Mouse (Mus musculus): ENCODE data around the gene Jmjd6. TPM values are rescaled to one million over a fixed set of nuclear protein-coding genes. Genes with fewer than 3 reads are reported as not detected.
A peak's percentile ranks its signal among the peaks of the same experiment; 100 is the strongest.

Jmjd6 gene
- total and polyA plus RNA-seq, 3 experiments: 175 to 192 TPM; not detected in 1

DNA sequence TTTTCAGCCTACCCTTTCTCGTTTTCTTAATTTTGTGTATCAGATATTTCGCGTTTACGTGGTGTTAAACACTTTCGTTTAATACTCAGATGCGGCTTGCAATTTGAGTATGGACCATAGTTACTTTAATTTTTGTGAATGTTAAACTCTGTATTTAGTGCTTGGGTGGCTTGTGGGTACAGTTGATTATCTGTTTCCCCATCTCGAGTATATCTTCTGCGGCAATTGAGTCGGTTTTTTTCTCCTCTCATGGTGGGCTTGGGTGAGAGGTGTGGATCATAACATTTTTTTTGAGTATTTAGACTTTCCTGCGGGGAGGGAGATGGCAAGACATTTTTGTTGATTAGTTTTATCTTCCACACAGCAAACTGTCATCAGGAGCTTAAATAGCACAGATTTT, 11.0 kb upstream of the Jmjd6 start:
- H3K36me3 ChIP-seq (ENCODE audit: control insufficient read depth in 1 of 2, insufficient read depth in 2 of 2, low read length in 2 of 2): peaks cover 21 to 29% of the 10 kb centered on the region in 2 experiments
- DNase-seq (ENCODE audit: low read depth, low spot score): peak; percentile 69

DNA sequence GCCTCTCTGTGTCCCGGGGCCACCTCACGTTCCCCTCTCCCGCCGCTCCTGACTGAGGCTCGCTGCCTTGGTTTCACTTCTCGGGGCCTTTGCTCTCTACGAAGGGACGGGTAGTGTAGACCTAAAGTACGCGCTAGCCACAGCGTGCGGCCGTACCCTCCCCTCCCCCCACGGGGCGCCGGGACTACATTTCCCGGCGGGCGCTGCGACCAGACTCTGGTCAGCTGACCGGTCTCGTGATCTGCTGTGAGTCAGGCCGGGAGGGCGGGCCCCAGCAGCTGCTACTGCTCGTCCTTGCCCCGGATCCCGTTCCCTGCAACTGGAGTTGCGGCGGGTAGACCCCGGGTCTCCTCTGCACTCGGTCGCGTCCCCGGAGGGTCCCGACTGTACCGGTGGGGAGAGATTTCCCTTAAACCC, 10.3 kb upstream of the Jmjd6 start:
- Histone ChIP-seq H3K9me3 (replicated peaks; ENCODE audit: insufficient read depth, low read length) (no peaks in the 10 kb centered on the region), H3K27me3 (ENCODE audit: control insufficient read depth in 1 of 2, insufficient read depth in 2 of 2, low read length in 2 of 2) (no peaks in the 10 kb centered on the region), H3K79me2 (ENCODE audit: control insufficient read depth, insufficient read depth, low read length, poor library complexity) (peaks cover 47% of the 10 kb centered on the region), H3K9ac (ENCODE audit: control insufficient read depth, low read depth, low read length, poor library complexity, severe bottlenecking) (peak overlapping the region; percentile 98), H3K27ac (ENCODE audit: control insufficient read depth, low read depth, low read length) (peak overlapping the region; percentile 100), H3K4me3 (ENCODE audit: control insufficient read depth in 1 of 2, insufficient read depth in 1 of 2, low read depth in 2 of 2, low read length in 2 of 2) (peak overlapping the region; percentile 69 to 82), H3K4me1 (ENCODE audit: control insufficient read depth in 1 of 2, insufficient read depth in 2 of 2, low read length in 2 of 2) (peaks cover 6 to 12% of the 10 kb centered on the region in 2 experiments), H3K36me3 (ENCODE audit: control insufficient read depth in 1 of 2, insufficient read depth in 2 of 2, low read length in 2 of 2) (peaks cover 21 to 33% of the 10 kb centered on the region in 2 experiments)
- DNase-seq (ENCODE audit: low read depth, low spot score): peak; percentile 98
- TF ChIP-seq KAT2A (conservative IDR thresholded peaks at IDR 0.05; ENCODE audit: low read depth, low read length) (peak; percentile 87; the same call in 1 of the 2 replicates), CHD1 (IDR thresholded peaks at IDR 0.05; ENCODE audit: low read depth, low read length) (no peak), SMC3 (IDR thresholded peaks at IDR 0.05; ENCODE audit: low read depth, low read length) (no peak), RCOR1 (IDR thresholded peaks at IDR 0.05; ENCODE audit: low read depth, low read length) (no peak), HCFC1 (IDR thresholded peaks at IDR 0.05; ENCODE audit: low read depth, low read length) (peak; percentile 96), ETS1 (IDR thresholded peaks at IDR 0.05; ENCODE audit: low read depth, low read length) (peak; percentile 85), POLR2AphosphoS2 (IDR thresholded peaks at IDR 0.05; ENCODE audit: low read length) (no peak), USF2 (IDR thresholded peaks at IDR 0.05; ENCODE audit: borderline replicate concordance in 1 of 2, insufficient read depth in 1 of 2, low read depth in 1 of 2, low read length in 2 of 2) (peak; percentile 96 to 99), POLR2A (IDR thresholded peaks at IDR 0.05; ENCODE audit: control insufficient read depth in 1 of 2, insufficient read depth in 1 of 2, low read depth in 1 of 2, low read length in 2 of 2, poor library complexity in 1 of 2) (peak; percentile 70 to 74), GATA1 (IDR thresholded peaks at IDR 0.05; ENCODE audit: low read depth, low read length) (no peak), TCF12 (IDR thresholded peaks at IDR 0.05; ENCODE audit: low read depth, low read length) (peak; percentile 61), EP300 (IDR thresholded peaks at IDR 0.05; ENCODE audit: low read depth in 1 of 2, low read length in 2 of 2) (peak in 1 of 2 experiments; percentile 13; a peak in 1 of 4 replicates), ZMIZ1 (IDR thresholded peaks at IDR 0.05; ENCODE audit: low read depth, low read length) (0 out of 2 replicates have a peak, but pooled peaks have one; percentile 43), MYB (IDR thresholded peaks at IDR 0.05; ENCODE audit: low read depth, low read length) (0 out of 2 replicates have a peak, but pooled peaks have one; percentile 37), SIN3A (IDR thresholded peaks at IDR 0.05; ENCODE audit: low read length) (peak; percentile 99), RAD21 (IDR thresholded peaks at IDR 0.05; ENCODE audit: low read depth, low read length) (no peak), MAX (IDR thresholded peaks at IDR 0.05; ENCODE audit: low read length) (peak; percentile 90), CTCF (IDR thresholded peaks at IDR 0.05 in 2 of 3, conservative IDR thresholded peaks at IDR 0.05 in 1 of 3; ENCODE audit: control insufficient read depth in 1 of 3, insufficient read depth in 1 of 3, low read depth in 2 of 3, low read length in 3 of 3, poor library complexity in 1 of 3, severe bottlenecking in 1 of 3) (no peak), MXI1 (IDR thresholded peaks at IDR 0.05; ENCODE audit: low read depth, low read length) (peak; percentile 91), MAFK (IDR thresholded peaks at IDR 0.05; ENCODE audit: borderline replicate concordance, low read depth, low read length) (no peak), BHLHE40 (IDR thresholded peaks at IDR 0.05; ENCODE audit: borderline replicate concordance, low read depth, low read length) (peak; percentile 87), TAL1 (IDR thresholded peaks at IDR 0.05; ENCODE audit: low read length) (no peak), USF1 (IDR thresholded peaks at IDR 0.05; ENCODE audit: low read depth, low read length) (peak; percentile 99), ELF1 (IDR thresholded peaks at IDR 0.05; ENCODE audit: low read depth, low read length) (peak; percentile 38; the same call in 1 of the 2 replicates), MEF2A (IDR thresholded peaks at IDR 0.05; ENCODE audit: extremely low read depth, insufficient replicate concordance, low read depth, low read length, poor library complexity, severe bottlenecking) (no peak), GABPA (IDR thresholded peaks at IDR 0.05; ENCODE audit: low read depth, low read length) (no peak), NRF1 (IDR thresholded peaks at IDR 0.05; ENCODE audit: insufficient read depth, low read depth, low read length, poor library complexity, severe bottlenecking) (0 out of 2 replicates have a peak, but pooled peaks have one; percentile 43)

More for the DNA sequence above, 11.0 kb upstream of the Jmjd6 start:
- peak; percentile 30; the same call in 1 of the 2 replicates for TF ChIP-seq HCFC1 (IDR thresholded peaks at IDR 0.05; ENCODE audit: low read depth, low read length)
- TF ChIP-seq ZNF384 (IDR thresholded peaks at IDR 0.05; ENCODE audit: low read depth, low read length): peak; percentile 71
- peak; percentile 6; the same call in 1 of the 2 replicates for TF ChIP-seq CHD1 (IDR thresholded peaks at IDR 0.05; ENCODE audit: low read depth, low read length)
- no peak for TF ChIP-seq CHD2 (IDR thresholded peaks at IDR 0.05; ENCODE audit: low read length)
- peak; percentile 76 for TF ChIP-seq GATA1 (IDR thresholded peaks at IDR 0.05; ENCODE audit: low read depth, low read length)
- TF ChIP-seq MYB (IDR thresholded peaks at IDR 0.05; ENCODE audit: low read depth, low read length): 0 out of 2 replicates have a peak, but pooled peaks have one; percentile 44
- no peak for TF ChIP-seq NELFE (IDR thresholded peaks at IDR 0.05; ENCODE audit: low read depth, low read length)
- peak; percentile 24; the same call in 1 of the 2 replicates for TF ChIP-seq ETS1 (IDR thresholded peaks at IDR 0.05; ENCODE audit: low read depth, low read length)
- TF ChIP-seq ELF1 (IDR thresholded peaks at IDR 0.05; ENCODE audit: low read depth, low read length): no peak
- TF ChIP-seq ZKSCAN1 (IDR thresholded peaks at IDR 0.05; ENCODE audit: low read depth, low read length): no peak
- TF ChIP-seq EP300 (IDR thresholded peaks at IDR 0.05; ENCODE audit: low read depth in 1 of 2, low read length in 2 of 2): peak in 1 of 2 experiments; percentile 61; a peak in 2 of 4 replicates
- H3K9ac ChIP-seq (ENCODE audit: control insufficient read depth, low read depth, low read length, poor library complexity, severe bottlenecking): peak overlapping the region; percentile 98
- peak overlapping the region; percentile 100 for H3K27ac ChIP-seq (ENCODE audit: control insufficient read depth, low read depth, low read length)
- H3K4me3 ChIP-seq (ENCODE audit: control insufficient read depth in 1 of 2, insufficient read depth in 1 of 2, low read depth in 2 of 2, low read length in 2 of 2): peak overlapping the region; percentile 69 to 82
- H3K27me3 ChIP-seq (ENCODE audit: control insufficient read depth in 1 of 2, insufficient read depth in 2 of 2, low read length in 2 of 2): no peaks in the 10 kb centered on the region
- peaks cover 6 to 12% of the 10 kb centered on the region in 2 experiments for H3K4me1 ChIP-seq (ENCODE audit: control insufficient read depth in 1 of 2, insufficient read depth in 2 of 2, low read length in 2 of 2)
- peaks cover 45% of the 10 kb centered on the region for H3K79me2 ChIP-seq (ENCODE audit: control insufficient read depth, insufficient read depth, low read length, poor library complexity)
- H3K9me3 ChIP-seq (replicated peaks; ENCODE audit: insufficient read depth, low read length): no peaks in the 10 kb centered on the region
